Mouse (Mus musculus) liver, embryonic 14.5 days (tissue): ENCODE measurements around the gene Elk3. TPM values are rescaled to one million over a fixed set of nuclear protein-coding genes. Genes with fewer than 3 reads are reported as not detected.

Source experiments
- ATAC-seq: fragments of 200-750 bp; cut with Nextera tagmentation; 2 replicates; pipeline ENCODE4 v1.8.0; 2017; ENCODE audit warnings: moderate number of reproducible peaks, mild to moderate bottlenecking, moderate library complexity; ENCODE audit not compliant: insufficient read depth
- DNase-seq, 3 experiments: peaks; one replicate each; pipeline ENCODE4 v3.0.0-alpha.2; 2012 to 2013; ENCODE audit warnings: low read depth in 3 of 3, low spot score in 3 of 3
- H3K27ac ChIP-seq: fragments of 300-500 bp; sonication (generic); 2 replicates; pipeline ENCODE4 v1.5.1; 2014; ENCODE audit warnings: moderate library complexity, mild to moderate bottlenecking, control low read depth, inconsistent platforms
- H3K27me3 ChIP-seq: fragments of 300-500 bp; sonication (generic); 2 replicates; pipeline ENCODE4 v1.6.1; 2014; ENCODE audit warnings: mild to moderate bottlenecking, low read length, moderate library complexity; ENCODE audit not compliant: control insufficient read depth, insufficient read depth
- H3K36me3 ChIP-seq: fragments of 300-500 bp; sonication (generic); replicated peaks from 2 replicates; pipeline ENCODE4 v1.6.1; 2014; ENCODE audit warnings: low read depth; ENCODE audit not compliant: control insufficient read depth, insufficient read depth
- H3K4me1 ChIP-seq, 2 experiments: fragments of 200-500 bp in 1 of 2; fragments of 300-500 bp in 1 of 2; sonication (generic) in 1 of 2; replicated peaks; 2 replicates each; pipeline ENCODE4 v1.6.1; 2012 to 2014; ENCODE audit warnings: antibody characterized with exemption in 1 of 2, inconsistent platforms in 1 of 2, low read length in 1 of 2; ENCODE audit not compliant: control insufficient read depth in 2 of 2, insufficient read depth in 2 of 2
- H3K4me2 ChIP-seq: fragments of 300-500 bp; sonication (generic); 2 replicates; pipeline ENCODE4 v1.6.1; 2014; ENCODE audit warnings: low read depth, mild to moderate bottlenecking, control low read depth, moderate library complexity
- H3K4me3 ChIP-seq, 2 experiments: fragments of 200-500 bp in 1 of 2; fragments of 300-500 bp in 1 of 2; sonication (generic) in 1 of 2; 2 replicates each; pipeline ENCODE4 v1.5.1; 2012 to 2014; ENCODE audit warnings: low read depth in 2 of 2, low read length in 2 of 2, mild to moderate bottlenecking in 2 of 2, control low read depth in 1 of 2, inconsistent platforms in 1 of 2, moderate library complexity in 1 of 2; ENCODE audit not compliant: insufficient read depth in 1 of 2
- H3K9ac ChIP-seq: fragments of 300-500 bp; sonication (generic); replicated peaks from 2 replicates; pipeline ENCODE4 v1.6.1; 2014; ENCODE audit warnings: mild to moderate bottlenecking, control low read depth, moderate library complexity
- H3K9me3 ChIP-seq: fragments of 300-500 bp; sonication (generic); 2 replicates; pipeline ENCODE4 v1.6.1; 2016; ENCODE audit warnings: low read length, mixed read lengths; ENCODE audit not compliant: control insufficient read depth
- CTCF ChIP-seq: IDR thresholded peaks from 2 replicates; pipeline ENCODE4 v1.5.1; 2016; ENCODE audit warnings: antibody characterized with exemption, low read depth, control low read depth
- EP300 ChIP-seq: IDR thresholded peaks from 2 replicates; pipeline ENCODE4 v1.6.1; 2016; ENCODE audit warnings: antibody characterized with exemption, low read depth
- WGBS: fragments of 180-500 bp; shearing (Covaris S2); extraction: QIAGEN DNeasy Blood & Tissue Kit; methylation state at CpG from one replicate; pipeline ENCODE4 v1.1.7; 2014; ENCODE audit not compliant: insufficient replicate concordance; 5-methylcytosine and 5-hydroxymethylcytosine counted together
- polyA plus RNA-seq, 2 experiments: library from polyadenylated mRNA; depleted of rRNA in 1 of 2; stranded (reverse) in 1 of 2; unstranded in 1 of 2; fragments of >200 nt; fragmentation: Nextera tagmentation in 1 of 2; extraction: Ambion mirVana in 1 of 2; gene quantifications; 2 replicates each; pipeline versions ENCODE4 v1.2.1 to v1.2.3; 2012 to 2014

Gene Elk3
- polyA plus RNA-seq, 2 experiments, result 4.0 to 4.6 TPM

DNA sequence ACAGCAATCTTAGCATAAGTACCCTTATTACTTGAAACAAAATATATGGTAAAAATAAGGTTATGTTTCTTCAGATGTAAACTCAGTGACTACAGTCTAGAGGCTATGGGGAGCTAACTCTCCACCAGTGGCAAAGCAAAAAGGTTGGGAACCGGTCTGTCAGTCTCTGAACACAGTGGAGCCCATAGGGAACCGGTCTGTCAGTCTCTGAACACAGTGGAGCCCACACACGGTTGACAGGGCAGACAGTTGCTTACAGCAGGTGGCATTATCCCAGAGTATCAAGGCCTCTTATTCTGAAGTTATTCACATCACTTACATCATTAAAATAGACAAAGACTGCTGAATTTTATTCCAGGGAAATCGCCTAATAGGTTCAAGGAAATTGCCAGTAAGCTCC is 79.4 kb downstream of the Elk3 start:
- H3K4me2 ChIP-seq, result no peak overlapping the region
- no peak overlapping the region for H3K9ac ChIP-seq
- H3K4me3 ChIP-seq, result no peak overlapping the region
- H3K27ac ChIP-seq, result no peak overlapping the region
- H3K27me3 ChIP-seq, result no peaks in the 10 kb centered on the region
- 83% methylated on average over 4 of the region's 4 CpGs for WGBS
- no peaks in the 10 kb centered on the region for H3K4me1 ChIP-seq
- ATAC-seq, result no peak
- TF ChIP-seq CTCF (no peak), EP300 (no peak)
- H3K36me3 ChIP-seq, result peaks cover 60% of the 10 kb centered on the region
- H3K9me3 ChIP-seq, result no peaks in the 10 kb centered on the region
- DNase-seq, result no peak

DNA sequence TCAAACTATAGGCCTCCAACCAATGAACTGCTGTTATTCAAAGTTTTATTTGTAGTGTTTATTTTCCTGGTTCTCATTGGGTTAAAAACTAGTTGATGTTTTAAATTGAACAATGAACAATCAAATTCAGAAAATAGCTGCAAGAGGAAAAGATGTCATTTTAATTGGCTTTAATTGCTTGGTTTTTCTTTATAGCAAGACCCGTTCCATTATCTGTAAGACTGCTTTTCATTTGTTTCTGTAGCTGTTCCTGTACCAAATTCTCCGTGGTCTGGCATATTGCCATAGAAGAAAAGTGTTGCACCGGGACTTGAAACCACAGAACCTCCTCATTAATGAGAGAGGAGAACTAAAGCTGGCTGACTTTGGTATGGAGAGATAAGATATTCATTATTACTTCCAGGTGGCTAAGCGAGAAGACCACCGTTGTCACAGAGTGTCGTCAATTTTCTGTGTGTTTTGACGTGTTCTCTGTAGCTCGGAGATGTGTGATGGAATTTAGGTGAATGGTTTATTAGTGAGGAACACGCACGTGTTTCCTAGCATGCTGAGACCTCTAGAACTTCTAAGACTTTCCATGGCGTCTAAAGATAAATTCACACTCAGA is 82.4 kb downstream of the Elk3 start:
- no peak overlapping the region for H3K27ac ChIP-seq
- 49% methylated on average over 11 of the region's 11 CpGs for WGBS
- H3K4me1 ChIP-seq, result 0 out of 4 replicates have a peak, but pooled peaks cover 0 to 2% of the 10 kb centered on the region in 2 experiments
- no peak overlapping the region for H3K4me2 ChIP-seq
- H3K9me3 ChIP-seq, result no peaks in the 10 kb centered on the region
- H3K4me3 ChIP-seq, result no peak overlapping the region
- no peak for ATAC-seq
- no peak overlapping the region for H3K9ac ChIP-seq
- peaks cover 38% of the 10 kb centered on the region for H3K36me3 ChIP-seq
- H3K27me3 ChIP-seq, result no peaks in the 10 kb centered on the region
- TF ChIP-seq EP300, result no peak
- no peak for TF ChIP-seq CTCF
- DNase-seq, result no peak

DNA sequence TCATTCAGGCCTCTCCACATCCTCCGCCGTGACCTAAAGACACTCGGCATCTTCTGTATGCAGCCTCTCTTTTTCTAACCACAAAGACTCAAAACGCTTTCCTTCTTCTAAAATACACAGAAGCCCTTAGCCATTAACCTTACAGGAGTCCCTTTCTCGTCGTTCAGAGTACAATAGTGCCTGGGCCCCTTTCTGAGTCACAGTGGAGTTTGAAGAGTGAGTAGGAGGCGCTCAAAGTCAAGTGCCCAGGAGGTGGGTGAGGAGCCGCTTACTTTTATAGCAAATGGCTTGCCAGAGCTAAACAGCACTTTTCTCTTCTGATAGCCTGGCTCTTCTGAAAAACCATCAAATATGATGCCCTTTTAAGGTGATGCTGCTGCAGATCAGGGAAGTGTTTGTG is 83.0 kb downstream of the Elk3 start:
- 0 out of 4 replicates have a peak, but pooled peaks cover 0 to 2% of the 10 kb centered on the region in 2 experiments for H3K4me1 ChIP-seq
- H3K9ac ChIP-seq, result no peak overlapping the region
- no peak overlapping the region for H3K4me3 ChIP-seq
- H3K9me3 ChIP-seq, result no peaks in the 10 kb centered on the region
- no peak overlapping the region for H3K27ac ChIP-seq
- H3K4me2 ChIP-seq, result no peak overlapping the region
- H3K36me3 ChIP-seq, result peaks cover 36% of the 10 kb centered on the region
- H3K27me3 ChIP-seq, result no peaks in the 10 kb centered on the region
- 65% methylated on average over 8 of the region's 8 CpGs for WGBS
- TF ChIP-seq EP300 (no peak), CTCF (no peak)
- ATAC-seq (no peak), DNase-seq (no peak)

DNA sequence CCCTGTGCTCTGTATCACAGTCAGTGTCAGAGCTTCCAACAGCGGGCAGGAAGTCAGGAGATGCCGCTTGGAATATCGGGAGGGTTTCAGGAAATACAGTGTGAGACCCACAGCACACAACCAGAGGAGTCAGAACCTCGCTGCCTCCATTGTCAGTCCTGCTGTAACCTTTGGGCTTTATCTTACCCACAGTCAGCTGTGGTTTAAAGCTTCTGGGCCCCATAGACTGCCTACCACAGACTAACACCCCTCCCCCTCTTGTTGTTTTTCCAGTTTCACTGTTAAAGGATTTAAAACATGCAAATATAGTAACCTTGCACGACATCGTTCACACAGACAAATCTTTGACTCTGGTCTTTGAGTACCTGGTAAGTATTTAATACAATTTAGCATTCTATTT is 85.2 kb downstream of the Elk3 start:
- H3K4me3 ChIP-seq, result no peak overlapping the region

DNA sequence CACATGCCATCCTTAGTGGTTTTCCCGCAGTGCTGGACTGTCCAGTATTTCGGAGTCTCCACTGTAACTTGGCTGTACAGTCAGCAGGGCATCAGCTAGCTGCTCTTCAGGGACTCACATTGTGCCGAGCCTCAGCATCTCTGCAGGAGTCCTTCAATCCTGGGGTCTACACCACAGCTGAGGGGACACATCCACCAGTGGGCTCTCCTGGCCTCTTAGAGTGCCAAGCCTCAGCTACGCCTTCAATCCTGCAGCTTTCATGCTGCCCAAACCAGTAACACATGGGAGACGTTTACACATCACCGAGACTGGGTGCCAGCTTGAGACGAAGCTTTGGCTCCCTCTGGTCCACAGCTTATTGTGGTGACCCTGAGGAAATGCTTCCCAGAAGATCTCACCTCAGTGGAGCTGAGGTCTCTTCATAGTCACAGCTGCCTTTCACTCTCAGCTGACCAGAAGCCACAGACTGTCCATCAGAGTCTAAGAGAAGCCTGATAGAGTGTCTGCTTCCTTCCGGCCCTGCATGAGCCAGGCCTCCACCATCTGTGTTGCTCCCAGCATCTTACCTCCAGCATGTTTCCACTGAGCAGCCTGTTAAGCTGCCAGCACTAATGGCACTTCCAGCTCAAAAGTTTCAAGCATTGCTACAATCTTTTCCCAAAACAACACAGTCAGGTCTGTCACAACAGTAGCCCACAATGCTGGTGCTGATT is 95.7 kb downstream of the Elk3 start:
- no peak overlapping the region for H3K27ac ChIP-seq
- ATAC-seq, result no peak

More for the DNA sequence above, 85.2 kb downstream of the Elk3 start:
- H3K36me3 ChIP-seq, result peaks cover 25% of the 10 kb centered on the region
- H3K27ac ChIP-seq, result no peak overlapping the region
- H3K9ac ChIP-seq, result no peak overlapping the region
- no peak overlapping the region for H3K4me2 ChIP-seq
- no peaks in the 10 kb centered on the region for H3K9me3 ChIP-seq
- 0 out of 4 replicates have a peak, but pooled peaks cover 0 to 2% of the 10 kb centered on the region in 2 experiments for H3K4me1 ChIP-seq
- TF ChIP-seq CTCF (no peak), EP300 (no peak)
- DNase-seq (no peak), ATAC-seq (no peak)
- H3K27me3 ChIP-seq, result no peaks in the 10 kb centered on the region
- WGBS, result 48% methylated on average over 6 of the region's 6 CpGs

More for the DNA sequence above, 95.7 kb downstream of the Elk3 start:
- Histone ChIP-seq H3K27me3 (no peaks in the 10 kb centered on the region), H3K36me3 (peaks cover 53% of the 10 kb centered on the region), H3K9ac (no peak overlapping the region), H3K9me3 (no peaks in the 10 kb centered on the region), H3K4me2 (no peak overlapping the region), H3K4me1 (peaks cover 0 to 6% of the 10 kb centered on the region in 2 experiments; a peak in 2 of 4 replicates), H3K4me3 (no peak overlapping the region)
- no peak for TF ChIP-seq CTCF
- TF ChIP-seq EP300, result no peak
- no peak for DNase-seq
- WGBS, result 82% methylated on average over 8 of the region's 8 CpGs
